Mouse (Mus musculus) retina, postnatal 1 day (tissue): ENCODE results near the gene Uhrf1.

Experiments used
- DNase-seq: peaks from one replicate; pipeline ENCODE4 v3.0.0-alpha.2; 2012

The Uhrf1 gene

GRCm38 (mm10) chr17:56302363-56302996 lies 641 bp upstream of the Uhrf1 start:
- DNase-seq: peak; percentile 79

- peak; percentile 98 for DNase-seq
Observed at GRCm38 (mm10) chr17:56303847-56304586, 896 bp downstream of the Uhrf1 start.

GRCm38 (mm10) chr17:56304718-56305117 lies 1.6 kb downstream of the Uhrf1 start:
- no peak for DNase-seq

GRCm38 (mm10) chr17:56305156-56305555 lies 2.0 kb downstream of the Uhrf1 start:
- no peak for DNase-seq

GRCm38 (mm10) chr17:56305826-56306225 lies 2.7 kb downstream of the Uhrf1 start:
- DNase-seq: no peak

GRCm38 (mm10) chr17:56308088-56308487 lies 5.0 kb downstream of the Uhrf1 start:
- DNase-seq: no peak

- no peak for DNase-seq
Observed at GRCm38 (mm10) chr17:56309191-56309945, 6.2 kb downstream of the Uhrf1 start.

GRCm38 (mm10) chr17:56324419-56324818 lies 21.3 kb downstream of the Uhrf1 start:
- no peak for DNase-seq

- DNase-seq: peak; percentile 100
Observed at GRCm38 (mm10) chr17:56325450-56326152, 22.5 kb downstream of the Uhrf1 start, which contains the start of gene Kdm4b. Kdm4b (plus strand) TSS chr17:56326062.

GRCm38 (mm10) chr17:56326153-56327147 lies 23.3 kb downstream of the Uhrf1 start:
- peak; percentile 32 for DNase-seq

- no peak for DNase-seq
Observed at GRCm38 (mm10) chr17:56329267-56329666, 26.1 kb downstream of the Uhrf1 start.

- no peak for DNase-seq
Observed at GRCm38 (mm10) chr17:56330345-56330744, 27.2 kb downstream of the Uhrf1 start.

- no peak for DNase-seq
Observed at GRCm38 (mm10) chr17:56331256-56331655, 28.1 kb downstream of the Uhrf1 start.

- DNase-seq: peak; percentile 34
Observed at GRCm38 (mm10) chr17:56332987-56333386, 29.9 kb downstream of the Uhrf1 start.

- DNase-seq: peak; percentile 83
Observed at GRCm38 (mm10) chr17:56337190-56337589, 34.1 kb downstream of the Uhrf1 start.

GRCm38 (mm10) chr17:56337791-56338190 lies 34.7 kb downstream of the Uhrf1 start:
- DNase-seq: no peak

GRCm38 (mm10) chr17:56338909-56339308 lies 35.8 kb downstream of the Uhrf1 start:
- DNase-seq: peak; percentile 37

- no peak for DNase-seq
Observed at GRCm38 (mm10) chr17:56340717-56341116, 37.6 kb downstream of the Uhrf1 start.

GRCm38 (mm10) chr17:56343466-56343865 lies 40.3 kb downstream of the Uhrf1 start:
- DNase-seq: no peak

GRCm38 (mm10) chr17:56345364-56345763 lies 42.2 kb downstream of the Uhrf1 start:
- no peak for DNase-seq

- no peak for DNase-seq
Observed at GRCm38 (mm10) chr17:56348128-56348527, 45.0 kb downstream of the Uhrf1 start.

GRCm38 (mm10) chr17:56348586-56348985 lies 45.5 kb downstream of the Uhrf1 start:
- DNase-seq: no peak
